Mouse (Mus musculus) splenic B cell, adult 2 months (primary cell): ENCODE data around the gene 6430531B16Rik.
A peak's percentile ranks its signal among the peaks of the same experiment; 100 is the strongest.

Experiments
- DNase-seq: peaks from one replicate; pipeline ENCODE4 v3.0.0-alpha.2; 2011; ENCODE audit warnings: low read depth, low spot score
- H3K27me3 ChIP-seq: 2 replicates; pipeline ENCODE4 v1.6.1; 2012; ENCODE audit warnings: mild to moderate bottlenecking, low read length, moderate library complexity, mixed read lengths; ENCODE audit not compliant: control insufficient read depth, poor library complexity, insufficient read depth, severe bottlenecking
- H3K36me3 ChIP-seq: 2 replicates; pipeline ENCODE4 v1.6.1; 2012; ENCODE audit warnings: mild to moderate bottlenecking, low read length, moderate library complexity, mixed read lengths; ENCODE audit not compliant: control insufficient read depth, poor library complexity, insufficient read depth, severe bottlenecking

Gene 6430531B16Rik

GRCm38 (mm10) chr7:139936705-139937104 lies 41.9 kb downstream of the 6430531B16Rik start:
- no peak for DNase-seq
- Histone ChIP-seq H3K27me3 (no peaks in the 10 kb centered on the region), H3K36me3 (no peaks in the 10 kb centered on the region)

DNA sequence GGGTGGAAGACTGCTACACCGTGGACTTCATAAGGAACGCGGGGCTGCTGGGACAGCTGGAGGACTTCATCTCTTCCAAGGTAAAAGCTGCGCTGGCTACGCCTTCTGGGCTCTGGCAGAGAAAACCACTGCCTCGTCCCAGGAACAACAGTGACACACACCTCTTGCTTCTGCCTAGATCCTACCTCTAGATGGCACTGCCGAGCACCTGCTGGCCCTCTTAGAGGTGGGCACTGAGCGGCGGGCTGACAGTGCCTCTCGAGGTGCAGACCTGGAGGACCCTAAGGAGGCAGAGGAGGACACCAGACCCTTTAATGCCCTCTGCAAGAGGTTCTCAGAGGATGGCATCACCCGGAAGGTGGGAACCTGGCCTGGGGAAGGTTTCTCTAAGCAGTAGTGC lies 47.8 kb downstream of the 6430531B16Rik start:
- Histone ChIP-seq H3K27me3 (no peaks in the 10 kb centered on the region), H3K36me3 (no peaks in the 10 kb centered on the region)
- DNase-seq = peak; percentile 65
